Comparison of ENCODE assay signal across 7 mouse cellular contexts in genomic region chr14:30828635-30829460, GRCm38 (mm10). TPM values are rescaled to one million over a fixed set of nuclear protein-coding genes. Genes with fewer than 3 reads are reported as not detected.
DNase-seq lines count a peak whose midpoint lies in the region; ATAC-seq lines count a peak whose summit lies in the region.

No protein-coding gene starts in this region.

- no peak for ATAC-seq in midbrain, embryonic 11.5 days (ENCODE audit: low FRiP score)

- H3K36me3 ChIP-seq in midbrain, embryonic 11.5 days (ENCODE audit: control insufficient read depth, insufficient read depth, low read length) = no peaks in the 10 kb centered on the region

- no peak overlapping the region for H3K9ac ChIP-seq in midbrain, embryonic 11.5 days (ENCODE audit: low read length)

- H3K9me3 ChIP-seq in midbrain, embryonic 11.5 days (ENCODE audit: control insufficient read depth, low read length) = no peaks in the 10 kb centered on the region

- H3K4me1 ChIP-seq in midbrain, embryonic 11.5 days (ENCODE audit: control insufficient read depth, insufficient read depth, low read length) = peaks cover 13% of the 10 kb centered on the region

- H3K4me2 ChIP-seq in midbrain, embryonic 11.5 days = no peak overlapping the region

- H3K27ac ChIP-seq in midbrain, embryonic 11.5 days (ENCODE audit: low read depth, low read length) = no peak overlapping the region

- 86% methylated on average over 11 of the region's 11 CpGs for WGBS in midbrain, embryonic 11.5 days

- H3K27me3 ChIP-seq in midbrain, embryonic 11.5 days (ENCODE audit: control insufficient read depth, insufficient read depth, low read length) = no peaks in the 10 kb centered on the region

- DNase-seq in adrenal gland, postnatal 25 days = peak; percentile 49
- DNase-seq in gastrocnemius, postnatal 25 days = peak; percentile 78
- DNase-seq in kidney, adult 9 months = peak; percentile 34
- peak; percentile 88 for DNase-seq in lung, postnatal 25 days (ENCODE audit: low spot score)
- no peak for DNase-seq in thymus, postnatal 36 days
- DNase-seq in spleen, postnatal 14 days (ENCODE audit: low spot score in 2 of 2) = no peak
- no peak for DNase-seq in midbrain, embryonic 11.5 days (ENCODE audit: low spot score, missing footprints)

- H3K4me3 ChIP-seq in midbrain, embryonic 11.5 days (ENCODE audit: low read depth, low read length) = no peak overlapping the region

RNA-seq across cellular contexts. Expression of gene Tmem110, which starts 3.5 kb away (rescaled TPM):
- total RNA-seq in adrenal gland, postnatal 25 days (2021) = 15.4 and 27.1 TPM in 2 replicates
- 1 to 10 TPM; 6.3 TPM for total RNA-seq in gastrocnemius, postnatal 25 days (2021)
- 22.0 and 23.3 TPM in 2 replicates for polyA plus RNA-seq in midbrain, embryonic 11.5 days (2014; fragmentation: Nextera tagmentation; extraction: Ambion mirVana)

RNA-seq across cellular contexts. Expression of gene Mustn1, which starts 50.2 kb away (rescaled TPM):
- total RNA-seq in adrenal gland, postnatal 25 days (2021) = 2.5 and 3.3 TPM in 2 replicates
- total RNA-seq in gastrocnemius, postnatal 25 days (2021) = 100 to 1,000 TPM in 1 of 2 experiments, 10 to 100 TPM in 1; 54.6 to 343 TPM
- polyA plus RNA-seq in midbrain, embryonic 11.5 days (2014; fragmentation: Nextera tagmentation; extraction: Ambion mirVana) = 0.30 and 0.42 TPM in 2 replicates

RNA-seq across cellular contexts. Expression of gene Itih4, which starts 57.4 kb away (rescaled TPM):
- total RNA-seq in adrenal gland, postnatal 25 days (2021) = 0.46 and 17.5 TPM in 2 replicates
- total RNA-seq in gastrocnemius, postnatal 25 days (2021) = not detected
- 0.15 TPM in 1 of 2 replicates, not detected in the other for polyA plus RNA-seq in midbrain, embryonic 11.5 days (2014; fragmentation: Nextera tagmentation; extraction: Ambion mirVana)

Comparison
In these comparisons a context has a peak if more than half of its experiments do, and no peak if none do; other contexts are left out.
1. DNase-seq: peak in adrenal gland, postnatal 25 days (single experiment), gastrocnemius, postnatal 25 days (single experiment), kidney, adult 9 months (single experiment) and lung, postnatal 25 days (single experiment); none in thymus, postnatal 36 days (0 of 2), spleen, postnatal 14 days (0 of 2) and midbrain, embryonic 11.5 days (single experiment).
2. RNA of gene Mustn1, which starts 50.2 kb away (total RNA-seq): 54.6 to 343 TPM in gastrocnemius, postnatal 25 days; 2.5 to 3.3 TPM in adrenal gland, postnatal 25 days; every median in the first group is over 10 times any median in the second.